Mouse (Mus musculus) forebrain, embryonic 14.5 days (tissue): ENCODE measurements around the gene Plekhg1. TPM values are rescaled to one million over a fixed set of nuclear protein-coding genes. Genes with fewer than 3 reads are reported as not detected.
A peak's percentile ranks its signal among the peaks of the same experiment; 100 is the strongest.

Source experiments
- ATAC-seq: fragments of 200-750 bp; cut with Nextera tagmentation; 2 replicates; pipeline ENCODE4 v1.8.0; 2017; ENCODE audit warnings: mild to moderate bottlenecking, moderate library complexity
- DNase-seq: peaks from one replicate; pipeline ENCODE4 v3.0.0-alpha.2; 2015; ENCODE audit warnings: low spot score
- H3K27ac ChIP-seq: fragments of 300-500 bp; sonication (generic); 2 replicates; pipeline ENCODE4 v1.5.1; 2014; ENCODE audit warnings: low read depth, mild to moderate bottlenecking, control low read depth, low read length, moderate library complexity
- H3K27me3 ChIP-seq: fragments of 300-500 bp; sonication (generic); replicated peaks from 2 replicates; pipeline ENCODE4 v1.6.1; 2014; ENCODE audit warnings: low read length, control low read depth, mixed read lengths; ENCODE audit not compliant: control insufficient read depth, insufficient read depth
- H3K36me3 ChIP-seq: fragments of 300-500 bp; sonication (generic); 2 replicates; pipeline ENCODE4 v1.6.1; 2014; ENCODE audit warnings: low read length, control low read depth; ENCODE audit not compliant: control insufficient read depth, insufficient read depth
- H3K4me1 ChIP-seq: fragments of 300-500 bp; sonication (generic); 2 replicates; pipeline ENCODE4 v1.6.1; 2014; ENCODE audit warnings: antibody characterized with exemption, low read length, control low read depth; ENCODE audit not compliant: control insufficient read depth, insufficient read depth
- H3K4me2 ChIP-seq: fragments of 300-500 bp; sonication (generic); 2 replicates; pipeline ENCODE4 v1.6.1; 2014; ENCODE audit warnings: mild to moderate bottlenecking, control low read depth, low read length
- H3K4me3 ChIP-seq: fragments of 300-500 bp; sonication (generic); 2 replicates; pipeline ENCODE4 v1.5.1; 2014; ENCODE audit warnings: low read depth, low read length, control low read depth
- H3K9ac ChIP-seq: fragments of 300-500 bp; sonication (generic); 2 replicates; pipeline ENCODE4 v1.6.1; 2014; ENCODE audit warnings: mild to moderate bottlenecking, low read length, control low read depth, moderate library complexity
- H3K9me3 ChIP-seq: fragments of 300-500 bp; sonication (generic); replicated peaks from 2 replicates; pipeline ENCODE4 v1.6.1; 2016; ENCODE audit warnings: low read length, control low read depth, mixed read lengths; ENCODE audit not compliant: control insufficient read depth
- WGBS: fragments of 180-500 bp; shearing (Covaris S2); extraction: QIAGEN DNeasy Blood & Tissue Kit; methylation state at CpG from one replicate; pipeline ENCODE4 v1.1.7; 2014; 5-methylcytosine and 5-hydroxymethylcytosine counted together
- polyA plus RNA-seq: library from polyadenylated mRNA; unstranded; fragments of >200 nt; fragmentation: Nextera tagmentation; extraction: Ambion mirVana; gene quantifications from 2 replicates; pipeline ENCODE4 v1.2.1, GENCODE M21; 2014

Plekhg1 gene
- polyA plus RNA-seq, 1 experiment from 2014 or later: 3.1 TPM

DNA sequence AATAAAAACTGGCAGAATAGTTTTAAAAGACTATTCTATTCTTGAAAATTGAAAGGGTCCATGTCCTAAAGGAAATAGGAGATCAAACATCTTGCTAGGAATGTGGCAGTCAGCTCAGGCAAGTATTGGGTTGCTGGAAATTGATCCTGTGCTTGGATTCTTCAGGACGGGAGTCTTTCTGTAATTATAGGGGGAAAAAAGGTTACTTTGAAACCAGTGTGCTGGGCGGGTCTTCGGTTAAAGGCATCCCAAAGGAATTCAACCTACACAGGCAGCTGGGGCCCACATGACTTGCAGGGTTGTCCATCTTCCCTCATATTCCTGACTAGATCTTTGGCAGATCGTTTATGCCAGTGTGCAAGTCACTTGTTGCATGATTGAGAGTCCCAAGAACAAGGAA lies 9.8 kb upstream of the Plekhg1 start:
- Histone ChIP-seq H3K4me2 (no peak overlapping the region), H3K27me3 (no peaks in the 10 kb centered on the region), H3K27ac (no peak overlapping the region), H3K4me3 (no peak overlapping the region), H3K9ac (no peak overlapping the region), H3K9me3 (no peaks in the 10 kb centered on the region), H3K36me3 (no peaks in the 10 kb centered on the region), H3K4me1 (no peaks in the 10 kb centered on the region)
- DNase-seq: no peak
- no peak for ATAC-seq
- 50% methylated on average over 4 of the region's 4 CpGs for WGBS

GRCm38 (mm10) chr10:3737034-3737433 lies 3.1 kb upstream of the Plekhg1 start:
- ATAC-seq: no peak

GRCm38 (mm10) chr10:3740504-3741388 lies 582 bp downstream of the Plekhg1 start:
- Histone ChIP-seq H3K9ac (peak overlapping the region; percentile 65), H3K9me3 (no peaks in the 10 kb centered on the region), H3K4me1 (no peaks in the 10 kb centered on the region; the same call in 1 of the 2 replicates), H3K27me3 (no peaks in the 10 kb centered on the region), H3K4me2 (peak overlapping the region; percentile 99), H3K27ac (peak overlapping the region; percentile 71; the same call in 1 of the 2 replicates), H3K4me3 (peak overlapping the region; percentile 55), H3K36me3 (no peaks in the 10 kb centered on the region)
- ATAC-seq: peak; percentile 81
- under 1% methylated on average over 33 of the region's 47 CpGs for WGBS
- DNase-seq: peak; percentile 88

More at GRCm38 (mm10) chr10:3737034-3737433, 3.1 kb upstream of the Plekhg1 start:
- no peak overlapping the region for H3K4me3 ChIP-seq
- no peak overlapping the region for H3K9ac ChIP-seq
- no peak overlapping the region for H3K4me2 ChIP-seq
- no peaks in the 10 kb centered on the region; the same call in 1 of the 2 replicates for H3K4me1 ChIP-seq
- no peaks in the 10 kb centered on the region for H3K9me3 ChIP-seq
- H3K27ac ChIP-seq: no peak overlapping the region
- WGBS: 77% methylated on average over 3 of the region's 3 CpGs
- no peaks in the 10 kb centered on the region for H3K36me3 ChIP-seq
- DNase-seq: no peak
- no peaks in the 10 kb centered on the region for H3K27me3 ChIP-seq

- WGBS: 4% methylated on average over 5 of the region's 5 CpGs
Observed at GRCm38 (mm10) chr10:3741791-3742190, 1.6 kb downstream of the Plekhg1 start.

GRCm38 (mm10) chr10:3743069-3743468 lies 2.9 kb downstream of the Plekhg1 start:
- no peaks in the 10 kb centered on the region for H3K27me3 ChIP-seq
- H3K27ac ChIP-seq: no peak overlapping the region
- H3K4me3 ChIP-seq: no peak overlapping the region
- no peaks in the 10 kb centered on the region for H3K9me3 ChIP-seq
- no peak for ATAC-seq
- no peak overlapping the region for H3K4me2 ChIP-seq
- no peaks in the 10 kb centered on the region for H3K36me3 ChIP-seq
- WGBS: 56% methylated on average over 2 of the region's 2 CpGs
- no peak overlapping the region for H3K9ac ChIP-seq
- no peaks in the 10 kb centered on the region; the same call in 1 of the 2 replicates for H3K4me1 ChIP-seq
- no peak for DNase-seq

More at GRCm38 (mm10) chr10:3741791-3742190, 1.6 kb downstream of the Plekhg1 start:
- Histone ChIP-seq H3K4me3 (peak overlapping the region; percentile 55; the same call in 1 of the 2 replicates), H3K27ac (no peak overlapping the region), H3K9me3 (no peaks in the 10 kb centered on the region), H3K4me2 (peak overlapping the region; percentile 99), H3K4me1 (no peaks in the 10 kb centered on the region; the same call in 1 of the 2 replicates), H3K9ac (no peak overlapping the region), H3K36me3 (no peaks in the 10 kb centered on the region), H3K27me3 (no peaks in the 10 kb centered on the region)
- no peak for DNase-seq
- ATAC-seq: no peak

GRCm38 (mm10) chr10:3743826-3744225 lies 3.7 kb downstream of the Plekhg1 start:
- no peaks in the 10 kb centered on the region; the same call in 1 of the 2 replicates for H3K4me1 ChIP-seq
- no peak overlapping the region for H3K27ac ChIP-seq
- no peak overlapping the region for H3K9ac ChIP-seq
- H3K36me3 ChIP-seq: no peaks in the 10 kb centered on the region
- peak; percentile 27 for DNase-seq
- no peaks in the 10 kb centered on the region for H3K27me3 ChIP-seq
- H3K4me3 ChIP-seq: no peak overlapping the region
- 69% methylated on average over 5 of the region's 5 CpGs for WGBS
- no peaks in the 10 kb centered on the region for H3K9me3 ChIP-seq
- ATAC-seq: no peak
- no peak overlapping the region for H3K4me2 ChIP-seq

GRCm38 (mm10) chr10:3746794-3747518 lies 6.8 kb downstream of the Plekhg1 start:
- H3K27ac ChIP-seq: no peak overlapping the region
- H3K36me3 ChIP-seq: no peaks in the 10 kb centered on the region
- H3K4me1 ChIP-seq: no peaks in the 10 kb centered on the region
- H3K9me3 ChIP-seq: no peaks in the 10 kb centered on the region
- DNase-seq (no peak), ATAC-seq (no peak)
- WGBS: 63% methylated on average over 3 of the region's 3 CpGs
- no peak overlapping the region for H3K4me3 ChIP-seq
- H3K4me2 ChIP-seq: no peak overlapping the region
- H3K9ac ChIP-seq: no peak overlapping the region
- no peaks in the 10 kb centered on the region for H3K27me3 ChIP-seq

GRCm38 (mm10) chr10:3749580-3749979 lies 9.4 kb downstream of the Plekhg1 start:
- ATAC-seq (no peak), DNase-seq (no peak)
- H3K36me3 ChIP-seq: no peaks in the 10 kb centered on the region
- H3K9ac ChIP-seq: no peak overlapping the region
- no peaks in the 10 kb centered on the region for H3K4me1 ChIP-seq
- no peak overlapping the region for H3K4me3 ChIP-seq
- no peaks in the 10 kb centered on the region for H3K9me3 ChIP-seq
- no peak overlapping the region for H3K27ac ChIP-seq
- H3K4me2 ChIP-seq: no peak overlapping the region
- no peaks in the 10 kb centered on the region for H3K27me3 ChIP-seq
- WGBS: 83% methylated on average over 1 of the region's 1 CpGs
